ENCODE assay signal across 8 mouse cellular contexts in the genomic region with DNA sequence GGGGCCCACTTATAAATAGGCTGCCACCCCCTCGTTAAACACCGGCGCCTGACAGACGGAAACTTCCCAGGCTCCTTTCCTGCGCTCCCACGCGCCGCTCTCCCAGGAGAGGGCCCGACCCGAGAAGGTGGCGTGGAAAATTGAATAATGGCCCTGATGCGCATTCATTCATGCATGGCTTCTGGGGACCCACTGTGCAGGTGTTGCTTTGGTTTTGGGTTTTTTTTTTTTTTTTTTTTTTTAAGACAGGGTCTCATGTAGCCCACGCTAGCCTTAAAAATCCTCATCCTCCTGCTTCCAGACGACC. TPM values are rescaled to one million over a fixed set of nuclear protein-coding genes. Genes with fewer than 3 reads are reported as not detected.
A peak's percentile ranks its signal among the peaks of the same experiment; 100 is the strongest.
DNase-seq lines count a peak whose midpoint lies in the region; ATAC-seq and TF ChIP-seq lines count a peak whose summit lies in the region.

No protein-coding gene starts in this region.

- H3K9me3 ChIP-seq in lung, embryonic 14.5 days (ENCODE audit: low read depth, low read length) = no peaks in the 10 kb centered on the region
- H3K9me3 ChIP-seq in embryonic facial prominence, embryonic 11.5 days (replicated peaks; ENCODE audit: control insufficient read depth, low read length) = no peaks in the 10 kb centered on the region
- H3K9me3 ChIP-seq in hindbrain, embryonic 15.5 days = no peaks in the 10 kb centered on the region
- no peaks in the 10 kb centered on the region for H3K9me3 ChIP-seq in midbrain, embryonic 12.5 days

- H3K27ac ChIP-seq in lung, embryonic 14.5 days (ENCODE audit: low read depth) = no peak overlapping the region
- no peak overlapping the region for H3K27ac ChIP-seq in embryonic facial prominence, embryonic 11.5 days (replicated peaks; ENCODE audit: low read depth, low read length)
- H3K27ac ChIP-seq in hindbrain, embryonic 15.5 days (replicated peaks) = peak overlapping the region; percentile 67
- no peak overlapping the region for H3K27ac ChIP-seq in midbrain, embryonic 12.5 days (replicated peaks)

- under 1% methylated on average over 14 of the region's 14 CpGs for WGBS in lung, embryonic 14.5 days
- 0% methylated on average over 14 of the region's 14 CpGs for WGBS in embryonic facial prominence, embryonic 11.5 days
- WGBS in hindbrain, embryonic 15.5 days = 1% methylated on average over 14 of the region's 14 CpGs
- under 1% methylated on average over 14 of the region's 14 CpGs for WGBS in midbrain, embryonic 12.5 days

- H3K27me3 ChIP-seq in lung, embryonic 14.5 days (ENCODE audit: insufficient read depth, low read length) = peaks cover 23% of the 10 kb centered on the region
- peaks cover 4% of the 10 kb centered on the region for H3K27me3 ChIP-seq in embryonic facial prominence, embryonic 11.5 days (ENCODE audit: control insufficient read depth, insufficient read depth, low read length)
- no peaks in the 10 kb centered on the region; the same call in 1 of the 2 replicates for H3K27me3 ChIP-seq in hindbrain, embryonic 15.5 days
- peaks cover 48% of the 10 kb centered on the region for H3K27me3 ChIP-seq in midbrain, embryonic 12.5 days

- no peak for DNase-seq in lung, embryonic 14.5 days
- DNase-seq in lung, adult 18-20 months = no peak
- DNase-seq in embryonic facial prominence, embryonic 11.5 days (ENCODE audit: low spot score) = no peak
- no peak for DNase-seq in ovary, postnatal 14 days (ENCODE audit: low spot score)
- DNase-seq in adrenal gland, adult 2 months = no peak
- DNase-seq in T-cell, adult 2 months (ENCODE audit: low spot score) = no peak

- no peaks in the 10 kb centered on the region for H3K36me3 ChIP-seq in lung, embryonic 14.5 days (ENCODE audit: insufficient read depth)
- no peaks in the 10 kb centered on the region for H3K36me3 ChIP-seq in embryonic facial prominence, embryonic 11.5 days (replicated peaks; ENCODE audit: control insufficient read depth, insufficient read depth, low read depth, low read length)
- no peaks in the 10 kb centered on the region for H3K36me3 ChIP-seq in hindbrain, embryonic 15.5 days
- no peaks in the 10 kb centered on the region for H3K36me3 ChIP-seq in midbrain, embryonic 12.5 days

- no peaks in the 10 kb centered on the region; the same call in 1 of the 2 replicates for H3K4me1 ChIP-seq in lung, embryonic 14.5 days (ENCODE audit: insufficient read depth)
- peaks cover 3% of the 10 kb centered on the region for H3K4me1 ChIP-seq in embryonic facial prominence, embryonic 11.5 days (ENCODE audit: control insufficient read depth, insufficient read depth, low read length)
- peaks cover 20% of the 10 kb centered on the region for H3K4me1 ChIP-seq in hindbrain, embryonic 15.5 days (replicated peaks)
- H3K4me1 ChIP-seq in midbrain, embryonic 12.5 days = peaks cover 9% of the 10 kb centered on the region

- peak overlapping the region; percentile 67 for H3K9ac ChIP-seq in lung, embryonic 14.5 days
- H3K9ac ChIP-seq in embryonic facial prominence, embryonic 11.5 days (replicated peaks; ENCODE audit: low read length) = peak overlapping the region; percentile 69
- peak overlapping the region; percentile 82 for H3K9ac ChIP-seq in hindbrain, embryonic 15.5 days
- H3K9ac ChIP-seq in midbrain, embryonic 12.5 days (replicated peaks) = peak overlapping the region; percentile 75

- ATAC-seq in lung, embryonic 14.5 days (ENCODE audit: insufficient read depth) = no peak; the same call in 1 of the 2 replicates
- ATAC-seq in embryonic facial prominence, embryonic 11.5 days (replicated peaks; ENCODE audit: insufficient number of reproducible peaks, low FRiP score, low TSS enrichment, low read depth) = no peak
- peak; percentile 36; the same call in 1 of the 2 replicates for ATAC-seq in hindbrain, embryonic 15.5 days (ENCODE audit: low FRiP score, low read depth)
- no peak for ATAC-seq in midbrain, embryonic 12.5 days (ENCODE audit: low FRiP score, low read depth)

- peak overlapping the region; percentile 71 for H3K4me3 ChIP-seq in lung, embryonic 14.5 days (ENCODE audit: low read depth, low read length)
- peak overlapping the region; percentile 71 for H3K4me3 ChIP-seq in embryonic facial prominence, embryonic 11.5 days (ENCODE audit: low read depth, low read length)
- H3K4me3 ChIP-seq in hindbrain, embryonic 15.5 days = peak overlapping the region; percentile 77
- H3K4me3 ChIP-seq in midbrain, embryonic 12.5 days = peak overlapping the region; percentile 82

- no peak for TF ChIP-seq CTCF in lung, embryonic 14.5 days (IDR thresholded peaks at IDR 0.05; ENCODE audit: low read depth)

- peak overlapping the region; percentile 94 for H3K4me2 ChIP-seq in lung, embryonic 14.5 days
- peak overlapping the region; percentile 96 for H3K4me2 ChIP-seq in embryonic facial prominence, embryonic 11.5 days (ENCODE audit: low read depth, low read length)
- peak overlapping the region; percentile 89 for H3K4me2 ChIP-seq in hindbrain, embryonic 15.5 days
- H3K4me2 ChIP-seq in midbrain, embryonic 12.5 days (replicated peaks) = peak overlapping the region; percentile 92

RNA-seq across cellular contexts. Expression of a gene that starts 0.7 kb away (rescaled TPM):
- 9.1 and 9.3 TPM in 2 replicates for polyA plus RNA-seq in lung, embryonic 14.5 days (2014; fragmentation: Nextera tagmentation; extraction: Ambion mirVana)
- polyA plus RNA-seq in embryonic facial prominence, embryonic 11.5 days (2014; fragmentation: Nextera tagmentation; extraction: Ambion mirVana) = 3.0 and 5.0 TPM in 2 replicates
- 33.9 and 34.2 TPM in 2 replicates for polyA plus RNA-seq in hindbrain, embryonic 15.5 days (2015; fragmentation: Nextera tagmentation; extraction: Ambion mirVana)
- polyA plus RNA-seq in midbrain, embryonic 12.5 days (2016; fragmentation: Nextera tagmentation; extraction: Ambion mirVana) = 13.9 and 15.5 TPM in 2 replicates
- total RNA-seq in adrenal gland, adult 2 months (2021) = 10 to 100 TPM; 16.4 to 19.3 TPM
- polyA plus RNA-seq in adrenal gland, adult 2 months (2012; rRNA removed) = 6.5 and 10.4 TPM in 2 replicates

RNA-seq across cellular contexts. Expression of a gene that starts 43.7 kb away (rescaled TPM):
- polyA plus RNA-seq in lung, embryonic 14.5 days (2014; fragmentation: Nextera tagmentation; extraction: Ambion mirVana) = 8.3 and 9.3 TPM in 2 replicates
- polyA plus RNA-seq in embryonic facial prominence, embryonic 11.5 days (2014; fragmentation: Nextera tagmentation; extraction: Ambion mirVana) = 3.5 and 5.4 TPM in 2 replicates
- polyA plus RNA-seq in hindbrain, embryonic 15.5 days (2015; fragmentation: Nextera tagmentation; extraction: Ambion mirVana) = 3.7 and 4.6 TPM in 2 replicates
- polyA plus RNA-seq in midbrain, embryonic 12.5 days (2016; fragmentation: Nextera tagmentation; extraction: Ambion mirVana) = 4.9 and 6.1 TPM in 2 replicates
- 1 to 10 TPM; 2.4 to 5.7 TPM for total RNA-seq in adrenal gland, adult 2 months (2021)
- polyA plus RNA-seq in adrenal gland, adult 2 months (2012; rRNA removed) = 2.4 and 3.2 TPM in 2 replicates

RNA-seq across cellular contexts. Expression of a gene that starts 46.9 kb away (rescaled TPM):
- 0.95 and 1.4 TPM in 2 replicates for polyA plus RNA-seq in lung, embryonic 14.5 days (2014; fragmentation: Nextera tagmentation; extraction: Ambion mirVana)
- 0.64 TPM in 1 of 2 replicates, not detected in the other for polyA plus RNA-seq in embryonic facial prominence, embryonic 11.5 days (2014; fragmentation: Nextera tagmentation; extraction: Ambion mirVana)
- polyA plus RNA-seq in hindbrain, embryonic 15.5 days (2015; fragmentation: Nextera tagmentation; extraction: Ambion mirVana) = 3.8 and 4.2 TPM in 2 replicates
- polyA plus RNA-seq in midbrain, embryonic 12.5 days (2016; fragmentation: Nextera tagmentation; extraction: Ambion mirVana) = 1.8 and 3.4 TPM in 2 replicates
- 1 to 10 TPM; 1.9 to 2.0 TPM for total RNA-seq in adrenal gland, adult 2 months (2021)
- polyA plus RNA-seq in adrenal gland, adult 2 months (2012; rRNA removed) = not detected in 2 replicates

RNA-seq across cellular contexts. Expression of a gene that starts 57.9 kb away (rescaled TPM):
- polyA plus RNA-seq in lung, embryonic 14.5 days (2014; fragmentation: Nextera tagmentation; extraction: Ambion mirVana) = 34.8 and 39.3 TPM in 2 replicates
- polyA plus RNA-seq in embryonic facial prominence, embryonic 11.5 days (2014; fragmentation: Nextera tagmentation; extraction: Ambion mirVana) = 29.2 and 31.3 TPM in 2 replicates
- 75.5 and 82.4 TPM in 2 replicates for polyA plus RNA-seq in hindbrain, embryonic 15.5 days (2015; fragmentation: Nextera tagmentation; extraction: Ambion mirVana)
- 68.0 and 74.2 TPM in 2 replicates for polyA plus RNA-seq in midbrain, embryonic 12.5 days (2016; fragmentation: Nextera tagmentation; extraction: Ambion mirVana)
- total RNA-seq in adrenal gland, adult 2 months (2021) = 100 to 1,000 TPM in 1 of 2 experiments, 10 to 100 TPM in 1; 65.8 to 146 TPM
- 198 and 208 TPM in 2 replicates for polyA plus RNA-seq in adrenal gland, adult 2 months (2012; rRNA removed)
